Mouse (Mus musculus) thymus, adult 2 months (tissue): Measurements from ENCODE around the gene Bcl9l. TPM values are rescaled to one million over a fixed set of nuclear protein-coding genes. Genes with fewer than 3 reads are reported as not detected.

Experiments used
- DNase-seq: peaks from one replicate; pipeline ENCODE4 v3.0.0; 2021
- H3K27ac ChIP-seq: fragments of 200-500 bp; 2 replicates; pipeline ENCODE4 v1.5.1; 2012; ENCODE audit warnings: low read length, control low read depth; ENCODE audit not compliant: control insufficient read depth, insufficient read depth
- H3K27me3 ChIP-seq: fragments of 200-500 bp; 2 replicates; pipeline ENCODE4 v1.6.1; 2012; ENCODE audit warnings: mild to moderate bottlenecking, low read length, moderate library complexity, mixed read lengths; ENCODE audit not compliant: control insufficient read depth, insufficient read depth
- H3K36me3 ChIP-seq: fragments of 200-500 bp; 2 replicates; pipeline ENCODE4 v1.6.1; 2012; ENCODE audit warnings: mild to moderate bottlenecking, low read length, moderate library complexity; ENCODE audit not compliant: control insufficient read depth, insufficient read depth
- H3K4me1 ChIP-seq: fragments of 200-500 bp; replicated peaks from 2 replicates; pipeline ENCODE4 v1.6.1; 2012; ENCODE audit warnings: low read length; ENCODE audit not compliant: control insufficient read depth, insufficient read depth
- H3K4me3 ChIP-seq: fragments of 200-500 bp; 2 replicates; pipeline ENCODE4 v1.5.1; 2012; ENCODE audit warnings: mild to moderate bottlenecking, low read length, control low read depth, moderate library complexity; ENCODE audit not compliant: control insufficient read depth, insufficient read depth
- CTCF ChIP-seq: fragments of 200-500 bp; IDR thresholded peaks from 2 replicates; pipeline ENCODE4 v1.5.1; 2012; ENCODE audit warnings: mild to moderate bottlenecking, control low read depth, low read length, moderate library complexity, borderline replicate concordance; ENCODE audit not compliant: control insufficient read depth, poor library complexity, insufficient read depth; ENCODE audit errors: extremely low read depth
- POLR2A ChIP-seq: fragments of 200-500 bp; IDR thresholded peaks from 2 replicates; pipeline ENCODE4 v1.6.1; 2012; ENCODE audit warnings: mild to moderate bottlenecking, low read length, control low read depth, moderate library complexity; ENCODE audit not compliant: control insufficient read depth, poor library complexity, insufficient read depth; ENCODE audit errors: extremely low read depth
- WGBS: fragments of 180-500 bp; shearing (Covaris S2); methylation state at CpG from one replicate; pipeline ENCODE4 v1.1.7; 2018; 5-methylcytosine and 5-hydroxymethylcytosine counted together
- polyA plus RNA-seq: library from polyadenylated mRNA; depleted of rRNA; stranded (reverse); fragments of >200 nt; gene quantifications from 2 replicates; pipeline ENCODE4 v1.2.3, GENCODE M21; 2012

The Bcl9l gene
- polyA plus RNA-seq, 1 experiment, result 38.7 TPM

DNA sequence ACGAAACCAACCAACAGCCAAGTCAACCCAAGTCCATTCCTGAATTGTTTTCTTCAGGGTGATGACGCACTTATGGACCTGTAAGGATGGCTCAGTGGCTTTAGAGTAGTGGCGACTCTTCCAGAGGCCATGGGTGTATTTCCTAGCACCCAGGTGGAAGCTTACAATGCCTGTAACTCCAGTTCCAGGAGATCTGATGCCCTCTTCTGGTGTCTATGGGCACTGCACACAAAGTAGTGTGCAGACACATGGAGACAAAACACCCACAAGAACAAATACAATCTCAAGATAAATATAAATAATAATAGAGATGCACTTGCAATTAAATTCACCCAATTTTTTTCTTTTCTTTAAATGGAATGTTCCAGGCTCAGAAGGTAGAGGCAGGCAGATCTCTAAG, 6.7 kb upstream of the Bcl9l start:
- 100% methylated on average over 3 of the region's 3 CpGs for WGBS
- DNase-seq, result no peak

DNA sequence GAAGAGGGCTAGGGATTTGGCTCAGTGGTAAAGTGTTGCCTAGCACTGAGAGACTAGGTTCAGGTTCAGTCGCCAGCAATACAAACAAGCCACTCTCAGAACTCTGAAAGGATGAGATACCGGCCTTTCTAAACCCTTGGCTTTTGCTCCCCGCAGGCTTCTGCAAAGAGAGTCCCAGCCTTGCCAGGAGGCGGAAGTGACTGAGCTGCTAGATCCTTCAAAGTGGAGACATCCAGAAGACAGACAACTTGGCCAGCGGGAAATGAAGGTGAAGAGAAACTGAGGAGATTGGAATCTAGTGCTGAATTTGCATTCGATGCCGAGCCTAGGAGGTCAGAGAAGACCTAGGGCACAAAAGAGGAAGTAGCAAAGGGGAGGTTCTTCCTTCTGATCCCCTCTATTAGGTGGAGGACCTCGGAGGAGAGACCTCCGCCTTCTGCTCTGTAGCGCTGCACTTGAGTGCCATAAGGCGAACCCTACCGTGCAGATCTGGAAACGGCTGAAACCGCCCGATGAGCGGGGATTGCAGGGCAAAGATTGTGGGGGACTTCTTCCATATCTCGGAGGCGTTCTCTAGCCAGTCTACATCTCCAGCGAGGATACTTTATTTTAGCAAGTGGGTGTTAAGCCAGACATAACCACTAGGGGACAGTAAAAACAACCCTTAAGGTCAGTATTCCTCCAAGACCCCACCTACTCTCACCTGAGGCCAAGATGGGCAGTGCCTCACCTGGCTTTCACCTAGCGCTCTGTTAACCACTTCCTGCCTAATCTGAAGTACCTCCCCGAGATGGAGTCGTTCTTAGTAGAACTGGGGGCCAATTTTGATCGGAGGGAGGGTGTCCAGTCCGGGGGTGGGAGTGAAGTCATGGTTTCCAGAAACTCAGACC, 5.0 kb upstream of the Bcl9l start:
- no peaks in the 10 kb centered on the region for H3K27me3 ChIP-seq
- WGBS, result 14% methylated on average over 24 of the region's 24 CpGs
- H3K27ac ChIP-seq, result no peak overlapping the region
- peak overlapping the region; percentile 67 for H3K4me3 ChIP-seq
- TF ChIP-seq CTCF (peak; percentile 51; the same call in 1 of the 2 replicates), POLR2A (no peak)
- H3K4me1 ChIP-seq, result peaks cover 22% of the 10 kb centered on the region
- peak; percentile 62 for DNase-seq
- H3K36me3 ChIP-seq, result no peaks in the 10 kb centered on the region

More for the DNA sequence above, 6.7 kb upstream of the Bcl9l start:
- TF ChIP-seq POLR2A, result no peak
- TF ChIP-seq CTCF, result no peak
- H3K4me1 ChIP-seq, result peaks cover 20% of the 10 kb centered on the region
- H3K27ac ChIP-seq, result no peak overlapping the region
- H3K4me3 ChIP-seq, result no peak overlapping the region
- H3K27me3 ChIP-seq, result no peaks in the 10 kb centered on the region
- no peaks in the 10 kb centered on the region for H3K36me3 ChIP-seq

DNA sequence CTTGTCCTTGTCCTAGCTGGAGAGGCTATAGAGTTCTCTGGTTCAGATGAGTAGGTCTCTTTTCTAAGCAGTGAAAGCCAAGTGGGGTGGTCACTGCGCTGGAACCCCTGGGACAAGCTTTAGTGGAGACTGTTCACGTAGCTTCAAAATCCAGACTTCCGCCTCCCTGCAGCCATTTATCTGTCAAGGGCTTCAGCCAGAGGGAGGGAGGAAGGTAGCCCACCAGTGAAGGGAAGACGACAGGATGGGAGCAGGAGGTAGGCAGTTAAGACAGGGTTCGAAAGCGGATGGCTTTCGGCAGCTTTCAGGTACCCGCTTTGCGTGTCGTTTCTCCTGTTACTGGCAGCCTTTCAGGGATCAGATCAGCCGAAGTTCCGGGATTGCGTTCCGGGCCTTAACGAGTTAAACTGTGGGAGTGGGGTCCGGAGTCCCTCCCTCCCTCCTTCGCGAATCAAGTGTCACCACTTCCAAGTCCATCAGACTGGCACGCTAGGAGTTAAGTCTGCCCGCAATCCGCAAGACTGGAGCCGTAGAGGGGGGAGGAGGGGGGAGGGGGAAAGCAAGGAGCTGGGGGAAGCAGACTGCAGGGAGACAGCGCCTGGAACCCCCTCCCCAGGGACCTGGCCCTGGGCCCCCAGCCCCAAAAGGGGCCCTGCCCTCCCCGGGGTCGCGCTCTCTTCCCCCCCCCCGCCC, 4.2 kb upstream of the Bcl9l start:
- no peaks in the 10 kb centered on the region for H3K27me3 ChIP-seq
- no peaks in the 10 kb centered on the region for H3K36me3 ChIP-seq
- no peak overlapping the region for H3K27ac ChIP-seq
- TF ChIP-seq POLR2A, result no peak
- TF ChIP-seq CTCF, result no peak
- DNase-seq, result peak; percentile 41
- H3K4me1 ChIP-seq, result peaks cover 22% of the 10 kb centered on the region
- under 1% methylated on average over 26 of the region's 27 CpGs for WGBS
- H3K4me3 ChIP-seq, result peak overlapping the region; percentile 67

DNA sequence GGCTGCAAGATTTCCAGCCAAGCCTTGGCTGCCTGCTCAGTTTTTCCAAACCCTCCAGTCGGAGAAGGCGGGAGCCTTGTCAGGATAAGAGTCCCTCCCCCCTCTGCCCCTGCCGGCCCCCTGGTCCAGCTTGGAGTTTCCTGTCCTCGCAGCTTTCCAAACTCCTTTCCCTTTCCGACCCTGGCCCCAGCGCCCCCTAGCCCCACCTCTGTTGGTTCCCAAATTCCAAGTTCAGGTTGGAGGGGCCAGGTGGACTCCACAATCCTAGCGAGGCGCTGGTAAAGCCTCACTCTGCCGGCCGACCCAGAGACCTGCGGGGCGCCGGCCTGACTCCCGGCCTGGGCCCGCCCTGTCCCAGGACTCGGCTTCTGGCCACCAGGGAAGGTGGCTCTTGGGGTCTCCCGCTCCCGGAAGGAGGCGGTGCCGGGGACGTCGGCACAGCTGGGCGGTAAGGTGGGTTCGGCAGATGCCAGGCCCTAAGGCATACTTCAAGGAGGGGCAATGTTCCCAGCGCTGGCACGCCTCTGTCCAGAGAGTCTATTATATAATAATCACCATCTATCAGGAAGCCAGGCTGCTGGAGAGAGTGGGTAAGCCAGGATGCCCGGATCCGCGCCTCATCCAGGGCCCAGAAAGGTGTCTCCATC, 3.5 kb upstream of the Bcl9l start:
- H3K27me3 ChIP-seq, result no peaks in the 10 kb centered on the region
- peak; percentile 50 for DNase-seq
- H3K4me1 ChIP-seq, result peaks cover 27% of the 10 kb centered on the region
- no peak overlapping the region; the same call in 1 of the 2 replicates for H3K27ac ChIP-seq
- peak overlapping the region; percentile 67 for H3K4me3 ChIP-seq
- H3K36me3 ChIP-seq, result no peaks in the 10 kb centered on the region
- WGBS, result under 1% methylated on average over 29 of the region's 29 CpGs
- TF ChIP-seq POLR2A, result no peak
- peak; percentile 67; the same call in 1 of the 2 replicates for TF ChIP-seq CTCF

DNA sequence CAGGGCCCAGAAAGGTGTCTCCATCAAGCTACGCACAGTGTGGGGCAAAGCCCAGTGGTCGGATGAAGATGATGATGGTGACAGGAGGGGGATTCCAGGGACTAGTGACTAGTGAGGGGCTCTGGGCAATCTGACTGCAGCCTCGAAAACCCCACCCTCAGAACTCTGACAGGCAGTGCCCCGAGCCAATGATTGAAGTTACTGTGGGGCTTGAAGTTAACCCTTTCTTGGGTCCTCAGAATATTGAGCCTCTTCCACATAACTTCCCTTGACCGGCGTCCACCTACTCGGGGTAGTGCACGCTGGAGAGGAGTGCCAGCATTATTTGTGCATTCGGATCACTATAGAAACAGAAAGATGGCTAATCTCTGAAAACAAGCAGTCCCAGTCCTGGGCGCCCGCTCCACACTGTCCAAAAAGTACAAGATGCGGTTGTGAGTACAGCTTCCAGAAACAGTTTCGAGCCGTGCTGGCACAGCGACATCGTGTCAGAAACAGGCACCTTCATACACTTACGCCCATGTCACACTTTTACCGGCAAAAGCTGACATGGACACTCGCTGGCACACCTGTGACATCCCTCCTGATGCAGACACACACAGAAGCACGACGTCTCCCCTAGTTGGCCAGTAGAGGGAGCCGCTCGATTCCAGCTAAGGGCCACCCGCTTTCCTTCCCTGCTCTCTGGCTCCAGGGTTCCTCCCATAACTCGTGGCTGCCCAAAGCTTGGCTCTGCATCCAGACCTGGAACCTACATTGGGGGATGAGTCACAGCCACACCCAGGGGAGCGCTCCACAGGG, 2.8 kb upstream of the Bcl9l start:
- DNase-seq, result peak; percentile 87
- H3K27ac ChIP-seq, result no peak overlapping the region
- no peaks in the 10 kb centered on the region for H3K27me3 ChIP-seq
- TF ChIP-seq POLR2A, result no peak
- peak; percentile 89 for TF ChIP-seq CTCF
- under 1% methylated on average over 26 of the region's 26 CpGs for WGBS
- no peaks in the 10 kb centered on the region for H3K36me3 ChIP-seq
- H3K4me1 ChIP-seq, result peaks cover 34% of the 10 kb centered on the region
- peak overlapping the region; percentile 67 for H3K4me3 ChIP-seq
